Mouse (Mus musculus) right cerebral cortex, postnatal 10 days (tissue): ENCODE results near the gene Rpl10a.
A peak's percentile ranks its signal among the peaks of the same experiment; 100 is the strongest.

ENCODE experiments used
- DNase-seq, 2 experiments: peaks; one replicate each; pipeline ENCODE4 v3.0.0; 2021; ENCODE audit warnings: low spot score in 2 of 2

The Rpl10a gene

DNA sequence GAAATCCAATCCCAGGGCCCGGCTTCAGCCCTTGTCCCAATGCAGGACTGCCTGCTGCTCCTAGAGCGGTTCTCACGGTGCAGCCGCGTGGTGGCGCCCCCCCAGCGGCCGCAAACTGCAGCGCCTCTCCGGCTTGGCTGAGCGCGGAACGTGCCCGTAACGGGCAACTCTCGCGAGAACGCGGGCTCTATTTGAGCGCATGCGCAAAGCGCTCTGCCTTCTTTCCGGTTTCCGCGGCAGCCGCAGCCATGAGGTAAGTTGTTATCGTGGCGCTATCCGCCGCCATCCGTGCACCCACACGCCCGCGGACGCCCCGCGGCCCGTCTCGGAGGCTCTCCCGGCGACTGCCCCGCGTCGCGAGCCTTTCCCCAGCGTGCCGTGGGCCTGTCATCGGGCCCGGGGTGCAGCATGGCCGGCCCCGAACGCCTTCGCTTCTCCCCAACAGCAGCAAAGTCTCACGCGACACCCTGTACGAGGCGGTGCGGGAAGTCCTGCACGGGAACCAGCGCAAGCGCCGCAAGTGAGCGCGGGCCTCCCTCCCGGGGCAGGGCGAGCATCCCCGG is at the start of gene Rpl10a:
Rpl10a (plus strand) TSS at position 106 of the 563 bp plus-strand sequence.
- DNase-seq = peak; percentile 96 to 99

DNA sequence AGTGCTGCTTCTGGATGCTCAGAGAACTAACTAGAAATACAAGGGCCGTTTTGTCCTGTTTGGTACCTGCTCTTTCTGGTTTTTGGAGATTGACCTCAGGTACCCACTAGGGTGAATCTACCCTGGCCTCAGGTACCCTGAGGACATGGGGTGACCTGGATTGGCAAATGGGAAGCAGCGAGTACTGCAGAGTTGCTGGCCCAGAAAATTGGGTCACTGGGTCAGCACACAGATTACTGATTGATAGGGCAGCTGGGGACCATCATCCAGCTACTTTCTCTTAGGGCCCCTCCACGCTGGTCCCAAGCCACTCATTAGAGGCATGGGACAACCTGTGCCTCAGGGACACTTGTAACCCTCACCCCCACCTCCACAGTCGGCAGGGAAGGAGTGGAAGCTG is 49.0 kb upstream of the Rpl10a start:
- DNase-seq = no peak

- DNase-seq = peak in 1 of 2 experiments; percentile 66
These were observed 48.4 kb upstream of the Rpl10a start for GRCm38 (mm10) chr17:28279780-28280422.

DNA sequence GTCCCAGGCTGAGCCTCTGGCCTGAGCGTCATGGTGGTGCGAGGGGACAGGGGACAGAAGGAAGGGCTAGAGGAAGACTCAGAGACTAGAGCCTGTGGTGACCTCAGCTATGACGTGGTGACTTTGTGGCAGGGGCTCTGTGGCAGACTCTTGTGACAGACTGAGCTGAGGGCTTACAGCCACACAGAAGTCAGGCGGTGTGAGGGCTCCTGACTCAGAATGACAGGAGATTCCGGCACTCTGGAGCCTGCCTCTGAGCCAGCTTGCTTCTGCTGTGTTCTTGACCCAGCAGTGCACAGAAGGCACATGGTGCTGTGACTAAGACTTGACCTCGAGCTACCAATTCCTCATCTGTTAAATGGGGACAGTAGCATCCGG is 47.9 kb upstream of the Rpl10a start:
- no peak for DNase-seq

- no peak for DNase-seq
These were observed 47.4 kb upstream of the Rpl10a start for GRCm38 (mm10) chr17:28280831-28281377.

GRCm38 (mm10) chr17:28281866-28282441 is 46.3 kb upstream of the Rpl10a start:
- no peak for DNase-seq

GRCm38 (mm10) chr17:28283199-28283598 is 45.1 kb upstream of the Rpl10a start:
- no peak for DNase-seq

- DNase-seq = no peak
These were observed 42.1 kb upstream of the Rpl10a start for GRCm38 (mm10) chr17:28286133-28286532.

DNA sequence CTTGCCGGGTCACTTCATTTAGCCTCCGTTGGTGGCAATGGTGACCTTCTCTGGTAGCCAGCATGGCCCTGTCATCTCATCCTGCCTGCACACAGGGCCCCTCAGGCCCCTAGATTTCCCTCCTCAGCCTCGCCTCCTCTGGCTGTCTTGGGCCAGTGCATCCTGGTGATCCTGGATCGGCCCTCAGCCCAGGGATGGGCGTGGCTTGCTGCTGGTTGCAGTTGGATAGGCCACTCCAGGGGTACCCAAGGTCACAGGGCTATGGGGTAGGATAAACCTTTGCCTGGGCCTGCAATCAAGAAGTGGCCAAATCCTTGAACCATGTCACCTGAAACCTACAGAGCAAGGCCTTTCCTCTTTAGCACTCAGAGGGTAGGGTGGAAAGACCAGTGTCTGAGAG is 41.3 kb upstream of the Rpl10a start:
- no peak for DNase-seq

GRCm38 (mm10) chr17:28287578-28287977 is 40.7 kb upstream of the Rpl10a start:
- DNase-seq = no peak

DNA sequence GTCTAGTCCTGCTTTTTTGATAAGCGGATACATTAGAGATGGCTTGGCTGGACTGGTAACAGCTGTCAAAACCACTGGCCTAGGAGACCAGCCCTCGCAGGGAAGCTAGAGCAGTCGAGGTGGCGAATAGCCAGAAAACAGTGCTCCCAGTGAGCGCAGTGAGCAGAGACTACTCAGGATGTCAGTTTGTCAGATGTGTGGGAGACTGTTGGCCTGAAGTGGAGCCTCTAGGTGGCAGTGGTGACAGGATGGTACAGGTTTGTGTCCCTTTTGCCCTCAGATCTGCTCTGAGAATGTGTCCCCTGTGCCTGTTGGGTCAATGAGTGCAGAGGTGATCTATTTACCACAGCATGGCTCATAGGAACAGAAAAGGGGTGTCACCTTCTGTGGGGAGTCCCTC is 40.3 kb upstream of the Rpl10a start:
- no peak for DNase-seq

DNA sequence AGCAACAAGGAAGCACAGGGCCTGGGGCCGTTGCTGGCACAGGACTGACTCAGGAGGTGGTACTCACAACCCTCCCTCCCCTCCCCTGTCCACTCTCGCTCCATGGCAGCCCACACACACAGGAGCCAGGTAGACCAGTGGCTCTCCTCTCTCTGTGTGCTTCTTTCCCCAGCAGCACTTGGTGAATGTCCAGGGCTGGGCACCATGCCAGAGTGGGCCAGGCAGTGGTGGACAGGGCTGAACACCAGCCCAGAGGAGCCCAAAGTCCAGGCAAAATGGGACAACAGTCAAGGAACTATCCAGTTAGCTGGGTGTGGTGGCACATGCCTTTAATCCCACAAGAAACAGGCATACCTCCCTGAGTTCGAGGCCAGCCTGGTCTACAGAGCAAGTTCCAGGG is 38.0 kb upstream of the Rpl10a start:
- DNase-seq = peak; percentile 67 to 80

DNA sequence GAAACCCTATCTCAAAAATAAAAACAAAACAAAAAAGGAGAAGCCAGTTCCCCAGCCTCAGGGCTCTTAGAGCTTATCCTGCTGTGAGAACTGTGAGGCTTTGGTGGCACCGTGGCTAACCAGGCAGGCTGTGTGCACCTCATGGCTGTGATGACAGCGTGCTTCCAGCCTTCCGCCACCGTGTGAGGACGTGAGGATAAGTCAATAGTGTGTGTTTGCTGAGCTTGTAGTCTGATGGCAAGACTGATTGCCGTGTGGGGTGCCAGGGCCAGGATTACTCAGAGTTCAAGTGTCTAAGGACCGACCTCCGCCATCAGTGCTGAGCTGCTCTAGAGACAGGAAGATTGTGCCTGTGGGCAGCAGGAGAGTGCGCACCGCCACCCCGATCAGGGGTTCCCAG is 37.6 kb upstream of the Rpl10a start:
- DNase-seq = no peak

DNA sequence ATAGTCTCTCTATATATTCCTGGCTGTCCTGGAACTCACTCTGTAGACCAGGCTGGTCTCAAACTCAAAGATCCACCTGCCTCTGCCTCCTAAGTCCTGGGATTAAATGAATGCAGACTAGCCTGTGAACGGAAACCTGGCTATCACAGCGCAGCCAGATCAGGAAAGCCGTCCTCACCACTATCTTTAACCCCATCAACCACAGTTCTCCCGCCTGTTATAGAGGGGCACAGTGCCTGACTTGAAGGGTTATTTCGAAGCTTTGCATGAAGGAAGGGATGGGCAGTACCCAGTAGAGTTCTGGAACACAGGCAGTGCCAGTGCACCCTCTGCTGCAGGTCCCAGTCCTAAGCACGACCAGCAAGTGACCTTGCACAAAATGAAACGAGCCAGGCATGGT is 36.9 kb upstream of the Rpl10a start:
- DNase-seq = no peak

- DNase-seq = no peak
These were observed 34.6 kb upstream of the Rpl10a start for GRCm38 (mm10) chr17:28293716-28294115.

- DNase-seq = peak; percentile 60 to 62
These were observed 33.6 kb upstream of the Rpl10a start for GRCm38 (mm10) chr17:28294449-28295333.

- no peak for DNase-seq
These were observed 29.4 kb upstream of the Rpl10a start for GRCm38 (mm10) chr17:28298888-28299287.

DNA sequence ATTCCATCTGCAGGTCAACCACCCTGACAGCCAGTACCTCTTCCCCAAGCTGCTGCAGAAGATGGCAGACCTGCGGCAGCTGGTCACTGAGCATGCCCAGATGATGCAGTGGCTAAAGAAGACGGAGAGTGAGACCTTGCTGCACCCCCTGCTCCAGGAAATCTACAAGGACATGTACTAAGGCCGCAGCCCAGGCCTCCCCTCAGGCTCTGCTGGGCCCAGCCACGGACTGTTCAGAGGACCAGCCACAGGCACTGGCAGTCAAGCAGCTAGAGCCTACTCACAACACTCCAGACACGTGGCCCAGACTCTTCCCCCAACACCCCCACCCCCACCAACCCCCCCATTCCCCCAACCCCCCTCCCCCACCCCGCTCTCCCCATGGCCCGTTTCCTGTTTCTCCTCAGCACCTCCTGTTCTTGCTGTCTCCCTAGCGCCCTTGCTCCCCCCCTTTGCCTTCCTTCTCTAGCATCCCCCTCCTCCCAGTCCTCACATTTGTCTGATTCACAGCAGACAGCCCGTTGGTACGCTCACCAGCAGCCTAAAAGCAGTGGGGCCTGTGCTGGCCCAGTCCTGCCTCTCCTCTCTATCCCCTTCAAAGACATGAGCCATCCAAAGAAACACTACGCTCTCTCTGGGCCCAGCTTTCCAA is 28.5 kb upstream of the Rpl10a start:
- DNase-seq = no peak

DNA sequence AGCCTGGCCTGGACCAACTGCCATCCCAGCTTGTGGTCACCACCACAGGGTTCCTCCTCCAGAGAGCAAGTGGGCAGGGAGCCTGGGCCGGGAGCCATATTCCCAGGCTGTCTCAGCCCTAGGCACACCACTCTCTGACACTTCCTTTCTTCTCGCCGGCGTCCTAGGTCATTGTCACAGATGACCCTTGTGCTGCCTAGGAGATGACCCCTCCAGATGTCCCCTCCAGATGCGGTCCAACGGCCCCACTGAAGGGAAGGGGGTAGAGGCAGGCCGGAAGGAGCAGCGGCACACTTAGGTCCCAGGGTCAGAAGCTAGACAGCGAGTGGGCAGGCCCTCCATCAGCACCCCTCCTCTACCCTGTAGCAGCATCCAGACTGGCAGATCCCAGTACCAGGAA is 27.9 kb upstream of the Rpl10a start:
- DNase-seq = no peak

DNA sequence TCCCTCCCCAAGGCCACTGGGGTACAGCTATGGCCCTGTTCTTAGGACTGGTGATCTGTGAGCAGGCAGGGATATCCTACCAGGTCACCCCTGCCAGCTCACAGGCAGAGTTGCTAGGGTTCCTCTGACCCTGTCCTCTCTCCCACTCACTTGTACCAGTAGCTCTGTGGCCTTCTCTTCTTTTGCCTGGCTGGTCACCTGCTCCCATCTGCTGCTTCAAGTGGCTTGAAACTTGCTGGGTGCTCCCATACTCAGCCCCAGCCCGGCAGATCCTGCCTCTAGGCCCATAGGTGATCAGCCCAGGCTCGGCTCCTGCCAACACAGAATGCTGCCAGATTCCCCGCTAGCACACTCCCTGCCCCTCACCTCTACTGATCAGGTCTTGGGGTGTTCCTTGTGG is 27.4 kb upstream of the Rpl10a start:
- DNase-seq = no peak

- no peak for DNase-seq
These were observed 23.1 kb upstream of the Rpl10a start for GRCm38 (mm10) chr17:28305172-28305571.
